Mouse (Mus musculus) olfactory bulb, adult 2 months (tissue): Measurements from ENCODE around the gene Sulf2.

Source experiments
- CTCF ChIP-seq: fragments of 200-500 bp; IDR thresholded peaks from 2 replicates; pipeline ENCODE4 v1.5.1; 2012; ENCODE audit warnings: low read depth, mild to moderate bottlenecking, low read length, moderate library complexity; ENCODE audit not compliant: insufficient read depth
- POLR2A ChIP-seq: fragments of 200-500 bp; IDR thresholded peaks from 2 replicates; pipeline ENCODE4 v1.6.1; 2012; ENCODE audit warnings: mild to moderate bottlenecking, low read depth, low read length, moderate library complexity; ENCODE audit not compliant: insufficient read depth

- TF ChIP-seq CTCF: no peak
- no peak for TF ChIP-seq POLR2A
These were observed 66.5 kb downstream of the Sulf2 start for GRCm38 (mm10) chr2:166088991-166089390.
